Mouse (Mus musculus) thymus, adult 18-20 months (tissue): Measurements from ENCODE around the gene Slfn1.
"Not testable (repeated sequence)": the region's sequence is repeated elsewhere in the genome, so short reads cannot be mapped to it uniquely, and the experiment has no call there.

Source experiments
- DNase-seq, 2 experiments: peaks; one replicate each; pipeline ENCODE4 v3.0.0; 2022; ENCODE audit warnings: mixed read lengths in 2 of 2

The Slfn1 gene

DNA sequence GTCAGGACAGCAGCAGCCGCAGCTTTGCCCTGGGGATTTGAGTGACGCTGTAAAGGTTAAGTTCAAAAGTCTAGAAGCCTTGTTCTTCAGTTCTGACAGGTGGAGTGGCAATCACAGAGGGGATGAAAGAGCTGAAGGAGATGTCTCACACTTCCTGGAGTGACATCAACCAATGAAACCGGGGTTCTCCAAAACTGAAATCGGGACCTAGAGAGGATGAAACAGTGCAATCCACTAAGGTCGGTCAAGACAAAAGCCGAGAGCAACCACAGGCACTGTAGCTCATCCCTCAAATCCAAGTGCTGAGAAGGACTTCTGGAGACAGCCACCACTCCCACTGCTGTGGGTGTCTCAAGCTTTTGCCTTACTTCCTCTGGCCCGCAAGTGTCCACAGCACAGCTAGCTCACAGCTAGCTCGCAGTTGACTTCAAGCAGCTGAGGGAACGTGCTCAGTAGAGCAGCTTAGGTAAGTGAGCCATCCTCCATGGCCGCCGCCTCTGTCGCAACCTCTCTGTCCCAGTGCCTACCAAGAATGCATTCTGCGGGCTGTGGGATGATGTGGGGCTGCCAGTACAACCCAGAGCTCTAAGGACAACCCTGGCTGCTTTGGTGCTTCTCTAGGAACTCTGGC lies at the start of gene Slfn1:
Gene Slfn1 (plus strand): TSS at position 253 of the 631 bp plus-strand sequence.
- peak in 1 of 2 experiments; percentile 22 for DNase-seq

DNA sequence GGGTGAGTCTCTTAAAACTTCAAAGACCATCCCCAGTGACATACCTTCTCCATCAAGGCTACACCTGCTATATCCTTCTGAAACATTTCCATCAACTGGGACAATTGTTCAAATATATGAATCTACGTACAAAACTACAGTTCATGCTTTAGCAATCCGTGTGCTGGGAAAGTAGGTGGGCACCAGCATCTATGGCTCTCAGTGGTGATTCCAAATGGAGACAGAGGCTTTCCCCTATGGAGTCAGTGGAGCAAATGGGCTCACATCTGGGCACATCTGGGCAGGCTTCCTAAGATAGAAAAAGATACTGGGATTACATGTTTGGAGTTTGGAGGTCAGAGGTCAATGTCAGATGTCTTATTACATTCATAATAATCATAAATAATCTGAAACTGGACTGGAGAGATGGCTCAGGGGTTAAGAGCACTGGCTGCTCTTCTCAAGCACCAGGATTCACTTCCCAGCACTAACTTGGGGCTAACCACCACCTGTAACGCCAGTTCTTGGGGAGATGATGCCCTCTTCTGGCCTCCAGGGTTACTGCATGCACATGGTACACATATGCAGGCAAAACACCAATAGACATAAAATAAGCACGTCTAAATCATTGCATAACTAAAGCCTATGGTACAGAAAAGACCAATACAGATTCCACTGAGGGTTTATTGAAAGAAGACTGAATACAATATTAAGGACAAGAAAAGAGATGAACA lies 48.5 kb upstream of the Slfn1 start:
- DNase-seq, result peak in 1 of 2 experiments; percentile 17

DNA sequence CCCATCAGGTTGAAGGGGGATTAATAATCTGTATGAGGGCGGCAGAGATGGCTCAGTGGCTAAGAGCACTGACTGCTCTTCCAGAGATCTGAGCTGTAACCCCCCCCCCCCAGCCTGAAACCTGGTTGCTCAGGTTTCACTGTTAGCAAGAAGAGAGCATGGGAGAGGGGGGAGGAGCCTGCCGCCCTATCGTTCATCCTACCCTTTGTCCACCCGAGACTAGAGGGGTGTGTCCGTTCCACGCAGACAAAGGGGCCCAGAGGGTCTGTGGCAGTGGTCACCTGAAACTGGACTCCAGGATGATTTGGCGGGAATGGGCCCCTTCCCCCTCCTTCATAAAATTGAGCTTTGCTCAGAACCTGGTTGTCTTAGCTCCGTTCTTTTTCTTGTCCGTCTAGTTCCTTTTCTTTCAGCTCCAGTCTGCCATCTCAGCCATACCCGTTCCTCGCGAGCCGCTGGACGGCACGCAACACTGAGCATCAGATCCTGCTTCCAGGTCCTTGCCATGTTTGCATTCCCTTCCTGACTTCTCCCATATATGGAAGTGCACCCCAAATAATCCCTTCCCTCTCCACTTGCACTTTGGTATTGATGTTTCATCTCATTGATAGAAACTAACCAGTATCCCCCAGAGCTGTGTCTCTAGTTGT lies 46.2 kb upstream of the Slfn1 start:
- no peak for DNase-seq

DNA sequence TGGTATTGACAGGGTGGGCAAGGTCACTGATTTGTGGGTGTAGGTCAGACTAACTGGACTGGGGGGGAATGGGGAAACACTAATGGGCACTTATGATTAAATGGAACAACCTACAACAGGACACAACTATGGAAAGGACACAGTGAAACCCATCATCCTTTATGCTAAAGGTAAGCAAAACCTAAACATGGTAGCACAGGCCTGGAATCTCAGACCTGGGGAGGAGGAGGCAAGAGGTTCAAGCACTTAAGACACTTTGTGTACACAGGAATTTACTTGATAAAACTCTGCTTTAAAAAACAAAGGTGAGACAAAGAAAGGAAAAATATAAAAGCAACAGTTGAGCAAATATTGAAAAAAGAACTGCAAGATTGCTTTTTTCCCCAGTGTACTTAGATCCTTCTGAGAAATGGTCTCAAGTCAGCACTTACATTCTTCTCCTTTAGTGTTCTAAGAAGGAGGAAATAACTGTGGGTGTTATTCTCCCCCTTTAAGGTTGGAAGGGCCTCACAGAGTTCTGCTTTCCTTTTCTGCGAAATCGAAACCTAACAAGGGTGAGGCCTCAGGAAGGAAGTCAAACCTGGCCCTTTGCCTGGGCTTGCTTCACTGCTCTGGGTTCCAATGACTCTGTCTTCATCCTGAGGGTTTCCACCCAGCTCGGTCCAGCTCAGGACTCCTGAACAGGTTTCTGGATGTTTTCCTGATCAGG lies 38.8 kb upstream of the Slfn1 start:
- DNase-seq, result peak; percentile 63 to 79

DNA sequence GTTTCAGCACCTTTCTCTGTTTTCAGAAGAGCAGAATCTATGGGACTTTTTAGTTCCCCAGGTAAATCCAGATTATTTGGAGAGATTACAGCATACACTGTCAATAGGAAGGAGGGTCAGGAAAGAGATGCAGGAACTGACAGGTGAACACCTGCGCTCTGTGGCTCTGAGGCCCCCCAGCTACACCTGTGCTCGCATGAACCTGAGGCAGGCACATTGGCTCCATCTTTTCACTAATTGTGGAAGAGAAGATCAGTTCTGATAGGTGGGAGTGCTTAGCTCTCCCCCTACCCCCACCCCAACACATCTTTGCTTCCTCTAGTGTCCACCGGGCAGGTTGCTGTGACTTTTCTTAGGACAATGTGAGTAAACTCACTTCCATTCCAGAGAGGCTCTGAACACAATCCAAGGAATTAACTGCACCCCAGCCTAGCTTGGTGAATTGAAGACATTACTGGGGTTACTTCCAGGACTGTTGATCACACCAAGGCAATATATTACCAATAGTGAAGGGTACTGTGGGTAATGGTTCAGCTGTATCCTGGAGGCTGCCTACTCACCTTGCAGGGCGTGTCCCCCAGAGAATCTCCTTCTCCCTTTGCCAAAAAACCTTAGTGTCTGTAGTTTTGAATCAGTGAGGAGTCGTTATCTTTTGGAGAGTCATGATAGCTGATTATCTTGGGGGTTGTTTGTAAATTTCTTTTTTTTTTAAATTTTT lies 38.1 kb upstream of the Slfn1 start:
- DNase-seq, result peak in 1 of 2 experiments; percentile 47

DNA sequence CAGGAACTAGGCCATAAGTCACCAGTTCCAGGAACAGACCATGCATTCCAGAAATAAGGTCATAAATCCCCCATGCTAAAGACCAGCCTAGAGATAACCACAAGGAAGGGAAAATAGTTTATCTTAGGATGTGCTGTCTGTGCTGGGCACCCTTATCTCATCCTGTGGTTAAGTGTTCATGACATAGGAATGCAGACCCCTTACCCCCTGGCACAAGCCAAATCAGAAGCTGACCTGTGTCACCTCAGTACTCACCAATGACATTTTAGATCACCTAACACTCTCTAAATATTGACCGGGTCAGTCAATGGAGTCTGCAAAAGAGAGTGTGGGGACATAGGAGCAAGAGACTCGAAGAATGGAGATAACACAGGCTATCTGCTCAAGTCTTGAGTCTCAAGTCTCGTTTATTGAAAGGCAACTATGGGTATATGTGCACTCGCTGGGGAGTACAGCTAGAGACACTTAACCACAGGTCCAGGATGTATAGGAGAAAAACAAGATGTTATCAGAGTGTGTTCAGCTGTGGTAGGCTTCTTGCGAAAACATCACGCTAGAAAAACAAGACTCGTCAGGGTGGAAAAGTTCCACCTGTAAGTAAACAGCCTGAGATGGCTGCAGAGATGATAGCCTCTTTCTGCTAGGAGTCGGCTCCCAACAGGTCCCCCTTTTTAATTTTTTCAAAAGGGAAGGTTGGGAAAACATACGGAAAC lies 37.0 kb upstream of the Slfn1 start:
- peak in 1 of 2 experiments; percentile 73 for DNase-seq

DNA sequence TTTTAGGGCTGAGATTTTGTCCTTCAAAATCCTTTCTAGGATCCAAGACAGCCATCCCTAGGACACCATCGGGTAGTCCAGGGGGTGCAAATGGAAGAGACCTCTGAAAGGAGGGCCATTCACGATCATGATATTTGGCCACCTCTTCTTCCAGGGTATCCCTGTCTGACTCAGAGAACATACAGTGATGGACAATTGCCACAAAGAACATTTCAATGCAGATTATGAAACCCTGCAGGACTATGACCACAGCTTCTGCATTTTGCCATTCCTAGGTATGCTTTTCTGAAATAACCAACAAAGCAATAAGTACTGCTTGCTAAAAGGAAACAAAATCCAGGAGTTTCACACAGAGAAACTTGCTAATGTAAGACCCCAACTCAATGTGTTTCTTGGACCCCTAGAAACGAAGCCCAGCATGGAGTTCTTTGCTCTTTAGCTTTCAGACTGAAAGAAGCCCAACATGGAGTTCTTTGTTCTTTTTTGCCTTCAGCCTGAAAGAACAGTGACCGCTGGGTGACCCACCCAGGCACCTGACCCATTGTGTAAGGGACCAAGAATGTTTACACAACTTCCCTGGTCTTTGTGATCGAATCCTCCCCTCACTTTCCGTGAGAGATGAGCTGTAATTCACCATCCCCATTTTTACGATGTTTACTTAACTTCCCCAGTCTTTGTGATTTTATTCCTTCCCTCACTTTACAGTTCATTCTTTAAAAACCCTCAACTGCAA lies 33.7 kb upstream of the Slfn1 start:
- no peak for DNase-seq

DNA sequence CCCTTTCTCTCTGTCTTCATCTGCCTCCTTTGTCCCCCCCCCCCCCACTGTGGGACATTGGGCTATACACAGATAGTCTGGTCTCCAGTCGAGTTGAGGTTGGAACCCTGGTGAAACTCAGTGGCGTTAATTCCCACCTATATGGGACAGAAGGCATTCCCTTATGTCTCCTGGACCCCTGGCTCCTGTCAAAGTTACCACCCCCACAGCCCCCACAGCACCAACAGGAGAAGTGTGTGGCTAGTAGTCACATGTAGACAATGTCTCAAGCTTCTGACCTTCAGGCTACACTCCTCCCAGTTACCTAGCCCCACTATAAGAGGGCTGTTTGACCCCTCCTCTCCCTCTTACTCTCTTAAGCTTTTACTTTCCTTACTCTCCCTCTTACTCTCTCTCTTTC lies 32.5 kb upstream of the Slfn1 start:
- DNase-seq, result no peak

DNA sequence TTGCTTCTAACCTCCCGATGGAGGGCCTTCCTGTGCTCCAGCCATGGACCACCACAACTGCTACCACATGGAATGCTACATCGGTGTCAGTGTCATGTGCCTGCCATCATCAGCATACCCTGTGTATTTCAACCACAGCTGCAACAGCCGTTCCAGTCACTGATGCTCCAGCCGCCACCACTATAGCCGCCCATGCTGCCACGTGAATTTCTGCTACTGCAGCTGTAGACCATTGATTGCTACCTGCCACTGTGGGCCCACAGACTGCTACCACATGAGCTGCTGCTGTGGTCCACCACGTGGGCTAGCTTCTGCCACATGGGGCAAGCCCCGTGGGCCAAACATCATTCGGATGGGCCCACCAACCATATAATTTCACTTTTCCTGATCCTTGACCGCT lies 31.9 kb upstream of the Slfn1 start:
- DNase-seq, result no peak

DNA sequence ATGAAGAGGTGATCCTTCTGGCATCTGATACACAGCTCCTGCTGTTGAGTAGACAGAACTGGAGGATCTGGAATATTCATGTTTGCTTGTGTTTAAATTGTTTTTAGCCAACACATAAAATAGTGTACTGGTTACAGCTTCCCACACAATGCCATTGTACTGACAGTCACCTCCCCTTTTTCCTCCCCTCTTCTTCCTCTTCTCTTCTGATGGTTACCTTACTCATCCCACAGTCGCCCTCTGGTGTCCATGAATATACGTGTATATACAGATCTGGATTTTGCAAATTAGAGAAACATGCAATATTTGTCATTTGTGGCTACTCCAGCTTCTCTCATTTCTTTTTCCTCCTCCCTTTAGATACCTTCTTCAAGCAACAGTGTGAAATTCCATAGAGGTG lies 1.5 kb upstream of the Slfn1 start:
- peak; percentile 12 to 46 for DNase-seq

DNA sequence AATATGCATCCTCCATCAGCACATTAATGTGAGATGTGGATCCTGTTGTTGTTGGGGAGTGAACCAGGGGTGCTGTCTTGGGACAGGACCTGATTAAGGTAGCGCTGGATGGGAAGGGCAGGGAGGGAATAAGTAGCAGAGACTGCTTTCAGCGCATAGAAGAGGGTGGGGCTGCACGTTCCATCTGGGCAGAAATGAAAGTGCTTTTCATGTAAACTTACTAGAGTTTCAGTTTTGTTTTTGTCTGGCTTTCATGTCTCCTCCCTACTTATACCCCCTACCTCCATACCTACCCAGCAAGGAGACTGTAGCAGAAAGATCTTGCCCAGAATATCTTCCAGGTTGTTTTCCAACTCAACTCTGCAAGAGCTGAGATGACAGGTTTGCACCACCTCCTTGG lies 1.4 kb downstream of the Slfn1 start:
- DNase-seq, result peak in 1 of 2 experiments; percentile 15

DNA sequence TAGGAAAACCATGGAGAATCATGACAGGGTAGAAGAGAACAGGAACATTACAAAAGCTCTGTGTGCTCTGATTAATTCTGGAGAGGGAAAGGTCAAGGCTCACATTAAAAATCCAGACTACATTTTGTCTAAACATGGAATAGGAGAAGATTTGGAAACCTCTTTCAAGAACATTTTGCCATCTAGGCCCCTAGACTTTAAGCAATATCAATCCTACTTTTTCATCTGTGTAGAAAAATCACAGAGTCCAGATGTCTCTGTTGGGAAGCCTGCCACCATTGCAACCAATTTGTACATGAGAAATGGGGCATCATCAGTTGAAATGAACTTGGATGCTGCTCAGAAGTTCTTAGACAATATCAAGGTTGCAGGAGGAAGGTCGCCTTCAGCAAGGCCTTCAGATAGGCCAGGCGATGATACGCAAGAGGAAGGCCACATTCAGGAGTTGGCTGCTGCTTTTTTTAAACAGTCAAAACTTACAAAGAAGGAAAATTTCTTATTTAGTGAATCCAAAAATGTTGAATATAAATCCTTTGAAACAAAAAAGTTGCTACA lies 4.6 kb downstream of the Slfn1 start:
- DNase-seq, result peak in 1 of 2 experiments; percentile 0

DNA sequence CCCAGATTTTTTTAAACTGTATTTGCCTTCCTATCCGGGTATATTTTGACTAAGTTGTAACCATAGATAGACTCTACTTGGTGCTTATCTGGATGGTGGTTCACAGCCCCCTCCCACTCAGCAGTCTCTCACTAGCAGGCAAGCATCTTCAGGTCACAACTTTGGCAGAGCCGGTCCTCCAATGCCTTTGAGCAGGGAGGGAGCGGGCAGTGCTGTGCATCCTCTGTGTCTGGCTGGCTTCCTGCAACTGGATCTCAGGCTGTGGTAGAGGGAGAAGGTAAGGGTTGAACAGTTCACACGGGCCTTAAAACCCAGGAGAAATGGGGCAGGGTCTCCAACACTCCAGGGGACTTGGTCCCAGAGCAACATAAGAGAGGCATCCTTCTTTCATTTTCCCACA lies 6.5 kb downstream of the Slfn1 start:
- peak in 1 of 2 experiments; percentile 2 for DNase-seq

DNA sequence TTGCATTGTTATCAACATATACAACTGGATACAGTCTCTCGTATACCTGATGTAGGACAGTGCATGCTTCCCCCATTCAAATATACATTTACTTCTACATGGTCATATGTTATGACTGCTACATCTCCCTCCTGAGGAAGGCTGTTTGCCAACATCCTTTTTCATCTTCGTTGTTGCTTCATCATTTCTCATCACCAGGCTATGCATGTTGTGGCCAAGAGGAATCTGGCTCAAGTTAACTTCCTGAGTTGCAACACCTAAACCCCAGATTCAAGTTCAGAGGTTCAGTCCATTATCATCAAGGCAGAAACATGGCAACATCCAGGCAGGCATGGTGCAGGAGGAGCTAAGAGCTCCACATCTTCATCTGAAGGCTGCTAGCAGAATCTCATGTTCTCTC lies 8.3 kb downstream of the Slfn1 start:
- peak in 1 of 2 experiments; percentile 0 for DNase-seq

DNA sequence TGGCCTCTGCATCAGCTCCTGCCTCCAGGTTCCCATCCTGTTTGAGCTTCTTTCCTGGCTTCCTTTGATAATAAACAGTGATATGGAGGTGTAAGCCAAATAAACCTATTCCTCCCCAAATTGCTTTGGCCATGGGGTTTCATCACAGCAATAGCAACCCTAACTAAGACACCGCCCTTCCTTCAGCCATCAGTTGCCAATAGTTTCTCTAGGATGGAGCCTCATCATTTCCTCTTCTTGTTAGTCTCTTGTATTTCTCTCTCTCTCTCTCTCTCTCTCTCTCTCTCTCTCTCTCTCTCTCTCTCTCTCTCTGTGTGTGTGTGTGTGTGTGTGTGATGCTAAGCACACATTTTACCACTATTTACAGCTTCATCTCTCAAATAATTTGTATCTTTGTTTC lies 9.0 kb downstream of the Slfn1 start:
- DNase-seq, result not testable (repeated sequence)

DNA sequence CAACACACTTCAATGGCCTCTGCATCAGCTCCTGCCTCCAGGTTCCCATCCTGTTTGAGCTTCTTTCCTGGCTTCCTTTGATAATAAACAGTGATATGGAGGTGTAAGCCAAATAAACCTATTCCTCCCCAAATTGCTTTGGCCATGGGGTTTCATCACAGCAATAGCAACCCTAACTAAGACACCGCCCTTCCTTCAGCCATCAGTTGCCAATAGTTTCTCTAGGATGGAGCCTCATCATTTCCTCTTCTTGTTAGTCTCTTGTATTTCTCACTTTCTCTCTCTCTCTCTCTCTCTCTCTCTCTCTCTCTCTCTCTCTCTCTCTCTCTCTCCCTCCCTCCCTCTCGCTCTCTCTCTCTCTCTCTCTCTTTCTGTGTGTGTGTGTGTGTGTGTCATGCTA lies 20.6 kb downstream of the Slfn1 start:
- not testable (repeated sequence) for DNase-seq

DNA sequence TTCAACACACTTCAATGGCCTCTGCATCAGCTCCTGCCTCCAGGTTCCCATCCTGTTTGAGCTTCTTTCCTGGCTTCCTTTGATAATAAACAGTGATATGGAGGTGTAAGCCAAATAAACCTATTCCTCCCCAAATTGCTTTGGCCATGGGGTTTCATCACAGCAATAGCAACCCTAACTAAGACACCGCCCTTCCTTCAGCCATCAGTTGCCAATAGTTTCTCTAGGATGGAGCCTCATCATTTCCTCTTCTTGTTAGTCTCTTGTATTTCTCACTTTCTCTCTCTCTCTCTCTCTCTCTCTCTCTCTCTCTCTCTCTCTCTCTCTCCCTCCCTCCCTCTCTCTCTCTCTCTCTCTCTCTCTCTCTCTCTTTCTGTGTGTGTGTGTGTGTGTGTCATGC lies 32.3 kb downstream of the Slfn1 start:
- not testable (repeated sequence) for DNase-seq
